Mouse (Mus musculus) gastrocnemius, postnatal 25 days (tissue): ENCODE data around the gene Ctla2a. TPM values are rescaled to one million over a fixed set of nuclear protein-coding genes. Genes with fewer than 3 reads are reported as not detected.
"Not testable (repeated sequence)": the region's sequence is repeated elsewhere in the genome, so short reads cannot be mapped to it uniquely, and the experiment has no call there.

Source experiments
- DNase-seq: peaks from one replicate; pipeline ENCODE4 v3.0.0; 2022
- long read RNA-seq, 2 experiments: library from polyadenylated mRNA; stranded (forward); transcript quantifications; one replicate each; pipeline ENCODE4 v2.0.0; 2021
- total RNA-seq, 2 experiments: library from RNA; stranded (reverse); gene quantifications; 1 replicate in 1 of 2; 2 replicates in 1 of 2; pipeline ENCODE4 v1.2.3; 2021

Ctla2a gene
- 10 to 100 TPM; 18.1 to 40.9 TPM for total RNA-seq
- long read RNA-seq, experiment 1, transcript Ctla2a-205 (3 exons, 706 nt): minor isoform, 6 of 43 reads
- long read RNA-seq, experiment 1, transcript Ctla2a-201 (5 exons, 1,373 nt): major isoform, 35 of 43 reads
- long read RNA-seq, experiment 1, partial matches to known transcripts: 1 of 43 reads
- long read RNA-seq, experiment 1, other reads (novel, unspliced or antisense): 0 of 43 reads
- long read RNA-seq, experiment 2, transcript Ctla2a-201 (5 exons, 1,373 nt): major isoform, 23 of 32 reads
- long read RNA-seq, experiment 2, transcript Ctla2a-205 (3 exons, 706 nt): minor isoform, 7 of 32 reads
- long read RNA-seq, experiment 2, partial matches to known transcripts: 0 of 32 reads
- long read RNA-seq, experiment 2, other reads (novel, unspliced or antisense): 2 of 32 reads

GRCm38 (mm10) chr13:60936500-60936901 lies at the start of gene Ctla2a, which contains the start of gene Gm49391:
Ctla2a (minus strand) TSS chr13:60936625.
Gm49391 (minus strand) TSS chr13:60936571.
- DNase-seq: peak; percentile 28

GRCm38 (mm10) chr13:60972319-60972718 lies 35.9 kb upstream of the Ctla2a start:
- not testable (repeated sequence) for DNase-seq

- DNase-seq: not testable (repeated sequence)
These were observed 27.6 kb upstream of the Ctla2a start for GRCm38 (mm10) chr13:60963985-60964384.

- DNase-seq: peak; percentile 19
These were observed 25.3 kb upstream of the Ctla2a start for GRCm38 (mm10) chr13:60961706-60962105.

GRCm38 (mm10) chr13:60941884-60942283 lies 5.5 kb upstream of the Ctla2a start, which contains the start of gene Tpbpa:
Tpbpa (minus strand) TSS chr13:60941984.
- DNase-seq: not testable (repeated sequence)

GRCm38 (mm10) chr13:60935490-60935889 lies 935 bp downstream of the Ctla2a start, which contains the start of gene Gm49393:
Gm49393 (minus strand) TSS chr13:60935590.
- DNase-seq: not testable (repeated sequence)

- not testable (repeated sequence) for DNase-seq
These were observed 31.6 kb downstream of the Ctla2a start, which contains the start of gene Tpbpb for GRCm38 (mm10) chr13:60904780-60905179. Tpbpb (minus strand) TSS chr13:60904880.

GRCm38 (mm10) chr13:60897328-60897727 lies 39.1 kb downstream of the Ctla2a start, which contains the start of gene Ctla2b:
Ctla2b (minus strand) TSS chr13:60897447.
- peak; percentile 67 for DNase-seq

GRCm38 (mm10) chr13:60896794-60897193 lies 39.6 kb downstream of the Ctla2a start, which contains the start of gene Gm49392:
Gm49392 (minus strand) TSS chr13:60896894.
- DNase-seq: not testable (repeated sequence)

- DNase-seq: no peak
These were observed 40.8 kb downstream of the Ctla2a start for GRCm38 (mm10) chr13:60895406-60896160.

GRCm38 (mm10) chr13:60892301-60892700 lies 44.1 kb downstream of the Ctla2a start:
- no peak for DNase-seq

Other genes starting within 250 kb of the Ctla2a start
- not detected for gene BC051665, start 150.3 kb downstream of the Ctla2a start, total RNA-seq
- gene Ctsll3, start 133.8 kb downstream of the Ctla2a start, total RNA-seq: not detected
- gene 4930486L24Rik, start 72.2 kb downstream of the Ctla2a start, total RNA-seq: under 1 TPM in 1 of 2 experiments, not detected in 1; 0.40 TPM
- under 1 TPM; 0.32 to 0.74 TPM for gene Gm49392, start 39.7 kb downstream of the Ctla2a start, total RNA-seq
- gene Ctla2b, start 39.2 kb downstream of the Ctla2a start, total RNA-seq: 1 to 10 TPM; 1.3 to 4.3 TPM
- gene Tpbpb, start 31.7 kb downstream of the Ctla2a start, total RNA-seq: not detected
- gene Gm49393, start 1.0 kb downstream of the Ctla2a start, total RNA-seq: not detected
- gene Gm49391, start 54 bp downstream of the Ctla2a start, total RNA-seq: 1 to 10 TPM in 1 of 2 experiments, under 1 TPM in 1; 0.87 to 1.1 TPM
- gene Tpbpa, start 5.4 kb upstream of the Ctla2a start, total RNA-seq: not detected
- not detected for gene Ctsj, start 69.3 kb upstream of the Ctla2a start, total RNA-seq
- gene Ctsq, start 104.0 kb upstream of the Ctla2a start, total RNA-seq: not detected
- gene Ctsr, start 227.6 kb upstream of the Ctla2a start, total RNA-seq: not detected